Mouse (Mus musculus): ENCODE data around the gene Mlph. TPM values are rescaled to one million over a fixed set of nuclear protein-coding genes. Genes with fewer than 3 reads are reported as not detected.
A peak's percentile ranks its signal among the peaks of the same experiment; 100 is the strongest.

Mlph gene
- polyA plus RNA-seq, 1 experiment: 0.07 TPM

DNA sequence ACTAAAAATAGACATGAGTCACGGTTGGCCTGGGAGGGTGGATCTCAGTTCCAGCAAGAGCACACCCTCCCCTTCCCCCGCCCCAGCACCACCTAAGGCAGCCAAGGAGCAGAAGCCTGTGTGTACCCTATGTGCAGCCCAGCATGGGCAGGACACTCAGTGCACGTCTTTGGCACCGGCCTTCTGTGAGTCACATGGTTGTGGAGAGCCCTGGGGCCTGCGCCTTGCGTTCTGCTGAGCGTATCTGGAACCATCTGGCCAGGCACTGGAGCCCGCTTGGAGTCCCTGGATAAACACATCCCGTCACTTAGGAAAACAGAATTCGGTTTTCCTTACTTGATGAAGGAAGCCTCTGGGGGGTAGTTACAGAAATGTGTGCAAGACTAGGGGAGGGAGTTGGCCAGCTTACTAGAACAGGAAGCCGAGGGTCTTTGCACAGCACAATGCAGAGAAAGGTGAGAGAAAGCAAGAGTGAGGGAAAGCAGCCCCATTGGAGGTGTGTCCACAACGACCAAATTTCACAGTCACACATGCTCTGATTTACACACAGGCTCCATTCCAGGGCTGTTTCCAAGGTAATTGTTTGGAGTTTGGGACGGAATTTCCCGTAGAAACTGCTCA lies 18.0 kb upstream of the Mlph start:
- peak; percentile 32 for TF ChIP-seq USF1 (IDR thresholded peaks at IDR 0.05; ENCODE audit: low read depth)
- no peak for TF ChIP-seq MYOG (IDR thresholded peaks at IDR 0.05; ENCODE audit: control insufficient read depth, extremely low read depth, insufficient read length)
- H3K27me3 ChIP-seq (ENCODE audit: control insufficient read depth, insufficient read depth, insufficient read length): no peaks in the 10 kb centered on the region

GRCm38 (mm10) chr1:90898012-90898411 lies 16.9 kb upstream of the Mlph start:
- TF ChIP-seq MYOG (IDR thresholded peaks at IDR 0.05; ENCODE audit: control insufficient read depth, extremely low read depth, insufficient read length): no peak
- TF ChIP-seq CEBPB (IDR thresholded peaks at IDR 0.05; ENCODE audit: low read depth): no peak
- no peak for TF ChIP-seq MAX (IDR thresholded peaks at IDR 0.05)
- H3ac ChIP-seq (ENCODE audit: control insufficient read depth, insufficient read length, low read depth): no peak overlapping the region
- H3K4me3 ChIP-seq (ENCODE audit: insufficient read depth, poor library complexity, severe bottlenecking): no peak overlapping the region
- H3K27me3 ChIP-seq (ENCODE audit: control insufficient read depth, insufficient read depth, insufficient read length): no peaks in the 10 kb centered on the region
- no peaks in the 10 kb centered on the region for H3K79me3 ChIP-seq (ENCODE audit: low read depth)
- no peaks in the 10 kb centered on the region for H3K36me3 ChIP-seq (ENCODE audit: control insufficient read depth, insufficient read depth)
- H3K79me2 ChIP-seq (ENCODE audit: control insufficient read depth, insufficient read depth): no peaks in the 10 kb centered on the region

More for the DNA sequence above, 18.0 kb upstream of the Mlph start:
- no peaks in the 10 kb centered on the region for H3K79me3 ChIP-seq (ENCODE audit: low read depth)
- no peaks in the 10 kb centered on the region for H3K36me3 ChIP-seq (ENCODE audit: control insufficient read depth, insufficient read depth)
- H3K4me3 ChIP-seq (ENCODE audit: insufficient read depth, poor library complexity, severe bottlenecking): no peak overlapping the region
- H3K79me2 ChIP-seq (ENCODE audit: control insufficient read depth, insufficient read depth): no peaks in the 10 kb centered on the region
- no peak overlapping the region for H3ac ChIP-seq (ENCODE audit: control insufficient read depth, insufficient read length, low read depth)

GRCm38 (mm10) chr1:90899816-90900215 lies 15.1 kb upstream of the Mlph start:
- Histone ChIP-seq H3K79me2 (ENCODE audit: control insufficient read depth, insufficient read depth) (no peaks in the 10 kb centered on the region), H3ac (ENCODE audit: control insufficient read depth, insufficient read length, low read depth) (no peak overlapping the region), H3K36me3 (ENCODE audit: control insufficient read depth, insufficient read depth) (no peaks in the 10 kb centered on the region), H3K4me3 (ENCODE audit: insufficient read depth, poor library complexity, severe bottlenecking) (no peak overlapping the region), H3K27me3 (ENCODE audit: control insufficient read depth, insufficient read depth, insufficient read length) (no peaks in the 10 kb centered on the region), H3K79me3 (ENCODE audit: low read depth) (no peaks in the 10 kb centered on the region)
- TF ChIP-seq CEBPB (IDR thresholded peaks at IDR 0.05; ENCODE audit: low read depth): no peak

- no peaks in the 10 kb centered on the region for H3K27me3 ChIP-seq (ENCODE audit: control insufficient read depth, insufficient read depth, insufficient read length)
- TF ChIP-seq MYOG (IDR thresholded peaks at IDR 0.05; ENCODE audit: control insufficient read depth, extremely low read depth, insufficient read length) (no peak), USF1 (IDR thresholded peaks at IDR 0.05; ENCODE audit: low read depth) (no peak), MYOD1 (IDR thresholded peaks at IDR 0.05; ENCODE audit: control insufficient read depth, insufficient read length, low read depth) (no peak), MAX (IDR thresholded peaks at IDR 0.05) (no peak), CTCF (IDR thresholded peaks at IDR 0.05; ENCODE audit: control insufficient read depth, insufficient read depth, insufficient read length) (no peak), CEBPB (IDR thresholded peaks at IDR 0.05; ENCODE audit: low read depth) (no peak), FOSL1 (IDR thresholded peaks at IDR 0.05; ENCODE audit: insufficient read depth, low read length, poor library complexity, severe bottlenecking) (no peak)
- no peaks in the 10 kb centered on the region for H3K79me2 ChIP-seq (ENCODE audit: control insufficient read depth, insufficient read depth)
- H3K4me3 ChIP-seq (ENCODE audit: insufficient read depth, poor library complexity, severe bottlenecking): no peak overlapping the region
- H3ac ChIP-seq (ENCODE audit: control insufficient read depth, insufficient read length, low read depth): no peak overlapping the region
- no peaks in the 10 kb centered on the region for H3K36me3 ChIP-seq (ENCODE audit: control insufficient read depth, insufficient read depth)
- no peaks in the 10 kb centered on the region for H3K79me3 ChIP-seq (ENCODE audit: low read depth)
Measured at GRCm38 (mm10) chr1:90900406-90900805, 14.5 kb upstream of the Mlph start.

DNA sequence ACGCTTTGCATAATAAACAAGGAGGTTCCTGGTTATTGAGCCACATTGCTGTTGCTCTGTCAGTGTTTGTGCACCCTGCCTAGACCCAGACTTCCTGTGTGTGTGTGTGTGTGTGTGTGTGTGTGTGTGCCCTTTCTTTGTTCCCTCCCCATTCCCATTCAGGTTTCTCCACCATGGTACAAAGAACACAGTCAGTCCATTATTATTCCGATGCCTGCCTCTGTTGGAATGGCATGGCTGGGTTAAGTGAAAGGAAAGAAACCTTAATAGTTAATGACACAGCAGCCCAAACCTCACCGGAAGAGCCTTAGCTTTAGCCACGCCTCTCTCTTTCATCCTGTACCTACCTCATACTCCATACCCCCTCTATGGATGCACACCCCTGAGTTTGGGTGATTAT lies 13.6 kb upstream of the Mlph start:
- no peaks in the 10 kb centered on the region for H3K79me2 ChIP-seq (ENCODE audit: control insufficient read depth, insufficient read depth)
- no peaks in the 10 kb centered on the region for H3K27me3 ChIP-seq (ENCODE audit: control insufficient read depth, insufficient read depth, insufficient read length)
- no peak overlapping the region for H3ac ChIP-seq (ENCODE audit: control insufficient read depth, insufficient read length, low read depth)
- no peaks in the 10 kb centered on the region for H3K36me3 ChIP-seq (ENCODE audit: control insufficient read depth, insufficient read depth)
- H3K4me3 ChIP-seq (ENCODE audit: insufficient read depth, poor library complexity, severe bottlenecking): no peak overlapping the region
- H3K79me3 ChIP-seq (ENCODE audit: low read depth): no peaks in the 10 kb centered on the region
- TF ChIP-seq FOSL1 (IDR thresholded peaks at IDR 0.05; ENCODE audit: insufficient read depth, low read length, poor library complexity, severe bottlenecking): no peak
- no peak for TF ChIP-seq CTCF (IDR thresholded peaks at IDR 0.05; ENCODE audit: control insufficient read depth, insufficient read depth, insufficient read length)
- TF ChIP-seq MYOD1 (IDR thresholded peaks at IDR 0.05; ENCODE audit: control insufficient read depth, insufficient read length, low read depth): no peak
- TF ChIP-seq USF1 (IDR thresholded peaks at IDR 0.05; ENCODE audit: low read depth): no peak
- no peak for TF ChIP-seq CEBPB (IDR thresholded peaks at IDR 0.05; ENCODE audit: low read depth)
- no peak for TF ChIP-seq MAX (IDR thresholded peaks at IDR 0.05)
- no peak for TF ChIP-seq MYOG (IDR thresholded peaks at IDR 0.05; ENCODE audit: control insufficient read depth, extremely low read depth, insufficient read length)

DNA sequence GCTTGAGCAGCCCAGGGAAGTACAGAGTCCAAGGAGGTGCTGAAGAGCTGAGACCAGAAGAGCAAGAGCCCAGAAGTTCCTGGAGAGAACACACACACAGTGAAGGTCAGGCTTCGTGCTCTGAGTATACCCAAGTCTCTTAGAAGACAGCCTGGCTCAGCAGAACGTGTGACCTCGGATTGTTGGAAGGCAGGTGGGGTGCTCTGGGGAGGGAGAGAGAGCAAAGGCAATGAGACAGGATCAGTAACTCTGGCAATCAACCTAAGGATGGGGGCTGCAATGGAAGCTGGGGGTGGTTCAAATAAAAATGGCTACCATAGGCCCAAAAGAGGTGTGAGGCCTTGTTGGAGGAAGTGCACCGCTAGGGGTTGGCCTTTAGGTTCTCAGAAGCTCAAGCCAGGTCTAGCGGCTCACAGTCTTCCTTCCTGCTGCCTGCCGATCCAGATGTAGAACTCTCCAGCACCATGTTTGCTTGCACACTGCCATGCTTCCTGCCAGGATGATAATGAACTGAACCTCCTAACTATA lies 13.1 kb upstream of the Mlph start:
- Histone ChIP-seq H3K36me3 (ENCODE audit: control insufficient read depth, insufficient read depth) (no peaks in the 10 kb centered on the region), H3K79me3 (ENCODE audit: low read depth) (no peaks in the 10 kb centered on the region), H3ac (ENCODE audit: control insufficient read depth, insufficient read length, low read depth) (no peak overlapping the region), H3K79me2 (ENCODE audit: control insufficient read depth, insufficient read depth) (no peaks in the 10 kb centered on the region), H3K27me3 (ENCODE audit: control insufficient read depth, insufficient read depth, insufficient read length) (no peaks in the 10 kb centered on the region), H3K4me3 (ENCODE audit: insufficient read depth, poor library complexity, severe bottlenecking) (no peak overlapping the region)
- TF ChIP-seq MYOD1 (IDR thresholded peaks at IDR 0.05; ENCODE audit: control insufficient read depth, insufficient read length, low read depth) (no peak), MYOG (IDR thresholded peaks at IDR 0.05; ENCODE audit: control insufficient read depth, extremely low read depth, insufficient read length) (no peak), CEBPB (IDR thresholded peaks at IDR 0.05; ENCODE audit: low read depth) (no peak), FOSL1 (IDR thresholded peaks at IDR 0.05; ENCODE audit: insufficient read depth, low read length, poor library complexity, severe bottlenecking) (no peak), USF1 (IDR thresholded peaks at IDR 0.05; ENCODE audit: low read depth) (no peak)

Data from C2C12 (cell line).